Mouse (Mus musculus): Measurements from ENCODE around the gene Myt1l. TPM values are rescaled to one million over a fixed set of nuclear protein-coding genes. Genes with fewer than 3 reads are reported as not detected.

Gene Myt1l
- polyA plus RNA-seq, 1 experiment: not detected

GRCm38 (mm10) chr12:29971795-29972464 lies 443.7 kb downstream of the Myt1l start:
- H3K36me3 ChIP-seq (ENCODE audit: control insufficient read depth, insufficient read depth, low read length): no peaks in the 10 kb centered on the region
- H3K4me1 ChIP-seq (ENCODE audit: control insufficient read depth, insufficient read depth, low read length): no peaks in the 10 kb centered on the region
- no peaks in the 10 kb centered on the region for H3K27me3 ChIP-seq (replicated peaks; ENCODE audit: control insufficient read depth, insufficient read depth, low read length)
- TF ChIP-seq POLR2A (IDR thresholded peaks at IDR 0.05; ENCODE audit: low read depth, low read length) (no peak), CTCF (conservative IDR thresholded peaks at IDR 0.05; ENCODE audit: insufficient read depth, insufficient read length, low read depth, low read length) (no peak)
- no peak overlapping the region for H3K27ac ChIP-seq (ENCODE audit: insufficient read depth, low read depth, low read length)
- no peak for DNase-seq
- H3K4me3 ChIP-seq (ENCODE audit: insufficient read depth, low read depth, low read length): no peak overlapping the region
- whole genome bisulfite sequencing: 72% methylated on average over 7 of the region's 7 CpGs

GRCm38 (mm10) chr12:29972533-29972932 lies 444.3 kb downstream of the Myt1l start:
- TF ChIP-seq CTCF (conservative IDR thresholded peaks at IDR 0.05; ENCODE audit: insufficient read depth, insufficient read length, low read depth, low read length) (no peak), POLR2A (IDR thresholded peaks at IDR 0.05; ENCODE audit: low read depth, low read length) (no peak)
- H3K4me3 ChIP-seq (ENCODE audit: insufficient read depth, low read depth, low read length): no peak overlapping the region
- 58% methylated on average over 6 of the region's 6 CpGs for WGBS
- no peaks in the 10 kb centered on the region for H3K4me1 ChIP-seq (ENCODE audit: control insufficient read depth, insufficient read depth, low read length)
- no peak for DNase-seq
- no peak overlapping the region for H3K27ac ChIP-seq (ENCODE audit: insufficient read depth, low read depth, low read length)
- no peaks in the 10 kb centered on the region for H3K27me3 ChIP-seq (replicated peaks; ENCODE audit: control insufficient read depth, insufficient read depth, low read length)
- no peaks in the 10 kb centered on the region for H3K36me3 ChIP-seq (ENCODE audit: control insufficient read depth, insufficient read depth, low read length)

All from kidney, adult 2 months (tissue).